Mouse (Mus musculus) MEL (cell line): ENCODE measurements around the gene Terb1. TPM values are rescaled to one million over a fixed set of nuclear protein-coding genes. Genes with fewer than 3 reads are reported as not detected.

Source experiments
- DNase-seq: peaks from one replicate; pipeline ENCODE4 v3.0.0; 2011; ENCODE audit warnings: low read depth, low spot score
- H3K27ac ChIP-seq: 2 replicates; pipeline ENCODE4 v1.5.1; 2012; ENCODE audit warnings: low read depth, mild to moderate bottlenecking, control low read depth, low read length, moderate library complexity; ENCODE audit not compliant: control insufficient read depth
- H3K27me3 ChIP-seq, 2 experiments: fragments of 150-350 bp in 1 of 2; sonication (generic) in 1 of 2; 2 replicates each; pipeline ENCODE4 v1.6.1; 2012; ENCODE audit warnings: low read length in 2 of 2, mild to moderate bottlenecking in 2 of 2, improper control_type of control experiment in 1 of 2, moderate library complexity in 1 of 2; ENCODE audit not compliant: insufficient read depth in 2 of 2, control insufficient read depth in 1 of 2
- H3K36me3 ChIP-seq, 2 experiments: 2 replicates each; pipeline ENCODE4 v1.6.1; 2012 to 2014; ENCODE audit warnings: low read length in 2 of 2, improper control_type of control experiment in 1 of 2, inconsistent platforms in 1 of 2, mild to moderate bottlenecking in 1 of 2; ENCODE audit not compliant: insufficient read depth in 2 of 2, control insufficient read depth in 1 of 2
- H3K4me1 ChIP-seq, 2 experiments: fragments of 150-350 bp in 1 of 2; sonication (generic) in 1 of 2; 2 replicates each; pipeline ENCODE4 v1.6.1; 2012; ENCODE audit warnings: low read length in 2 of 2, improper control_type of control experiment in 1 of 2, mild to moderate bottlenecking in 1 of 2; ENCODE audit not compliant: insufficient read depth in 2 of 2, control insufficient read depth in 1 of 2
- H3K4me3 ChIP-seq, 2 experiments: fragments of 150-350 bp in 1 of 2; sonication (generic) in 1 of 2; 2 replicates each; pipeline ENCODE4 v1.5.1; 2012; ENCODE audit warnings: low read depth in 2 of 2, low read length in 2 of 2, mild to moderate bottlenecking in 2 of 2, moderate library complexity in 2 of 2, control low read depth in 1 of 2, improper control_type of control experiment in 1 of 2; ENCODE audit not compliant: control insufficient read depth in 1 of 2, insufficient read depth in 1 of 2
- H3K79me2 ChIP-seq: 2 replicates; pipeline ENCODE4 v1.6.1; 2012; ENCODE audit warnings: mild to moderate bottlenecking, low read length, moderate library complexity; ENCODE audit not compliant: control insufficient read depth, poor library complexity, insufficient read depth
- H3K9ac ChIP-seq: 2 replicates; pipeline ENCODE4 v1.6.1; 2012; ENCODE audit warnings: low read depth, mild to moderate bottlenecking, control low read depth, low read length, moderate library complexity; ENCODE audit not compliant: control insufficient read depth, poor library complexity, severe bottlenecking
- H3K9me3 ChIP-seq: fragments of 150-350 bp; sonication (generic); replicated peaks from 2 replicates; pipeline ENCODE4 v1.6.1; 2012; ENCODE audit warnings: mild to moderate bottlenecking, low read length, improper control_type of control experiment, moderate library complexity; ENCODE audit not compliant: insufficient read depth
- CTCF ChIP-seq, 3 experiments: IDR thresholded peaks in 2 of 3; conservative IDR thresholded peaks in 1 of 3; 2 replicates each; pipeline ENCODE4 v1.5.1; 2011 to 2012; ENCODE audit warnings: low read length in 3 of 3, low read depth in 2 of 3, mild to moderate bottlenecking in 2 of 3, improper control_type of control experiment in 1 of 3, inconsistent platforms in 1 of 3, mixed read lengths in 1 of 3, moderate library complexity in 1 of 3; ENCODE audit not compliant: control insufficient read depth in 1 of 3, insufficient read depth in 1 of 3, poor library complexity in 1 of 3, severe bottlenecking in 1 of 3
- E2F4 ChIP-seq: IDR thresholded peaks from 2 replicates; pipeline ENCODE4 v1.6.1; 2011; ENCODE audit warnings: low read depth, low read length, improper control_type of control experiment, borderline replicate concordance
- EP300 ChIP-seq, 2 experiments: IDR thresholded peaks; 2 replicates each; pipeline ENCODE4 v1.6.1; 2011; ENCODE audit warnings: improper control_type of control experiment in 2 of 2, low read length in 2 of 2, low read depth in 1 of 2, mild to moderate bottlenecking in 1 of 2
- ETS1 ChIP-seq: IDR thresholded peaks from 2 replicates; pipeline ENCODE4 v1.6.1; 2012; ENCODE audit warnings: low read depth, mild to moderate bottlenecking, inconsistent platforms, low read length, improper control_type of control experiment, moderate library complexity
- GABPA ChIP-seq: IDR thresholded peaks from 2 replicates; pipeline ENCODE4 v1.6.1; 2012; ENCODE audit warnings: low read depth, mild to moderate bottlenecking, inconsistent platforms, low read length, improper control_type of control experiment, moderate library complexity
- GATA1 ChIP-seq: IDR thresholded peaks from 2 replicates; pipeline ENCODE4 v1.6.1; 2011; ENCODE audit warnings: low read depth, low read length, improper control_type of control experiment
- MAX ChIP-seq: IDR thresholded peaks from 2 replicates; pipeline ENCODE4 v1.6.1; 2011; ENCODE audit warnings: low read length, improper control_type of control experiment
- MYB ChIP-seq: IDR thresholded peaks from 2 replicates; pipeline ENCODE4 v1.6.1; 2011; ENCODE audit warnings: mild to moderate bottlenecking, low read depth, low read length, improper control_type of control experiment
- POLR2AphosphoS2 ChIP-seq: IDR thresholded peaks from 2 replicates; pipeline ENCODE4 v1.6.1; 2011; ENCODE audit warnings: low read length, improper control_type of control experiment
- POLR2AphosphoS5 ChIP-seq: IDR thresholded peaks from 2 replicates; pipeline ENCODE4 v1.6.1; 2012; ENCODE audit warnings: low read depth, borderline replicate concordance, mild to moderate bottlenecking, inconsistent platforms, low read length, moderate library complexity, mixed read lengths
- RAD21 ChIP-seq: IDR thresholded peaks from 2 replicates; pipeline ENCODE4 v1.6.1; 2011; ENCODE audit warnings: mild to moderate bottlenecking, low read depth, low read length, improper control_type of control experiment
- RCOR1 ChIP-seq: IDR thresholded peaks from 2 replicates; pipeline ENCODE4 v1.6.1; 2012; ENCODE audit warnings: low read depth, mild to moderate bottlenecking, inconsistent platforms, low read length, improper control_type of control experiment
- SMC3 ChIP-seq: IDR thresholded peaks from 2 replicates; pipeline ENCODE4 v1.6.1; 2011; ENCODE audit warnings: low read depth, low read length, improper control_type of control experiment
- TAL1 ChIP-seq: IDR thresholded peaks from 2 replicates; pipeline ENCODE4 v1.6.1; 2012; ENCODE audit warnings: mild to moderate bottlenecking, inconsistent platforms, low read length, moderate library complexity, mixed read lengths
- TCF12 ChIP-seq: IDR thresholded peaks from 2 replicates; pipeline ENCODE4 v1.6.1; 2014; ENCODE audit warnings: low read depth, mild to moderate bottlenecking, inconsistent platforms, low read length, improper control_type of control experiment, moderate library complexity
- UBTF ChIP-seq: IDR thresholded peaks from 2 replicates; pipeline ENCODE4 v1.6.1; 2012; ENCODE audit warnings: low read depth, mild to moderate bottlenecking, inconsistent platforms, low read length, improper control_type of control experiment, moderate library complexity, borderline replicate concordance; ENCODE audit not compliant: insufficient read depth
- USF2 ChIP-seq, 2 experiments: IDR thresholded peaks; 2 replicates each; pipeline ENCODE4 v1.6.1; 2011 to 2012; ENCODE audit warnings: improper control_type of control experiment in 2 of 2, low read length in 2 of 2, borderline replicate concordance in 1 of 2, inconsistent platforms in 1 of 2, low read depth in 1 of 2, mild to moderate bottlenecking in 1 of 2; ENCODE audit not compliant: insufficient read depth in 1 of 2
- ZC3H11A ChIP-seq: IDR thresholded peaks from 2 replicates; pipeline ENCODE4 v1.6.1; 2012; ENCODE audit warnings: low read depth, mild to moderate bottlenecking, inconsistent platforms, low read length, improper control_type of control experiment
- ZKSCAN1 ChIP-seq: IDR thresholded peaks from 2 replicates; pipeline ENCODE4 v1.6.1; 2012; ENCODE audit warnings: low read depth, mild to moderate bottlenecking, inconsistent platforms, low read length, improper control_type of control experiment, moderate library complexity
- polyA plus RNA-seq, 2 experiments: library from polyadenylated mRNA; stranded (reverse) in 1 of 2; unstranded in 1 of 2; fragments of >175 nt in 1 of 2; fragments of >200 nt in 1 of 2; gene quantifications; 2 replicates each; pipeline versions ENCODE4 v1.2.1 to v1.2.4; 2012; ENCODE audit warnings: low replicate concordance in 2 of 2, low read depth in 1 of 2; ENCODE audit not compliant: insufficient read length in 2 of 2, insufficient read depth in 1 of 2, missing spikeins in 1 of 2
- total RNA-seq: library from RNA; depleted of rRNA; stranded (reverse); fragments of 300-350 nt; gene quantifications from 2 replicates; pipeline ENCODE4 v1.2.3, GENCODE M21; 2012; rRNA removed

Gene Terb1
- total and polyA plus RNA-seq, 3 experiments, result not detected

- Histone ChIP-seq H3K36me3 (no peaks in the 10 kb centered on the region), H3K4me1 (no peaks in the 10 kb centered on the region), H3K27ac (no peak overlapping the region)
- DNase-seq, result no peak
- no peak for TF ChIP-seq GABPA
- no peak for TF ChIP-seq E2F4
- TF ChIP-seq EP300 (IDR thresholded peaks at IDR 0.05; ENCODE audit: low read depth in 1 of 2, low read length in 2 of 2), result no peak
- TF ChIP-seq GATA1, result no peak
- no peak for TF ChIP-seq MYB
- no peak for TF ChIP-seq TAL1
- TF ChIP-seq ETS1, result no peak
- no peak for TF ChIP-seq UBTF
- no peak for TF ChIP-seq TCF12
- TF ChIP-seq, all 39 proteins: peak for 0
- Histone ChIP-seq H3K9me3 (no peaks in the 10 kb centered on the region), H3K4me3 (no peak overlapping the region), H3K9ac (no peak overlapping the region), H3K27me3 (peaks cover 0 to 4% of the 10 kb centered on the region in 2 experiments; a peak in 3 of 4 replicates), H3K79me2 (no peaks in the 10 kb centered on the region)
Measured at GRCm38 (mm10) chr8:104405430-104406187, 104.1 kb downstream of the Terb1 start.

- DNase-seq, result peak; percentile 50
Measured at GRCm38 (mm10) chr8:104403596-104403995, 106.1 kb downstream of the Terb1 start.

More at GRCm38 (mm10) chr8:104403596-104403995, 106.1 kb downstream of the Terb1 start:
- Histone ChIP-seq H3K36me3 (no peaks in the 10 kb centered on the region), H3K9ac (no peak overlapping the region), H3K4me3 (no peak overlapping the region), H3K79me2 (no peaks in the 10 kb centered on the region), H3K9me3 (no peaks in the 10 kb centered on the region), H3K4me1 (no peaks in the 10 kb centered on the region), H3K27ac (no peak overlapping the region), H3K27me3 (peaks cover under 1 to 7% of the 10 kb centered on the region in 2 experiments)
- TF ChIP-seq CTCF (IDR thresholded peaks at IDR 0.05 in 2 of 3, conservative IDR thresholded peaks at IDR 0.05 in 1 of 3; ENCODE audit: control insufficient read depth in 1 of 3, insufficient read depth in 1 of 3, low read depth in 2 of 3, low read length in 3 of 3, poor library complexity in 1 of 3, severe bottlenecking in 1 of 3) (peak; percentile 70 to 73 (median 72)), MYB (no peak), ZKSCAN1 (no peak), MAX (no peak), USF2 (IDR thresholded peaks at IDR 0.05; ENCODE audit: borderline replicate concordance in 1 of 2, insufficient read depth in 1 of 2, low read depth in 1 of 2, low read length in 2 of 2) (no peak), RAD21 (peak; percentile 74), SMC3 (peak; percentile 59), TCF12 (no peak), POLR2AphosphoS2 (no peak), ZC3H11A (peak; percentile 65), POLR2AphosphoS5 (no peak), RCOR1 (no peak), GATA1 (no peak), E2F4 (no peak)

Other genes with a start within 250 kb of the Terb1 start
- not detected in 2 replicates for gene Cmtm2a, start 216.7 kb downstream of the Terb1 start, total RNA-seq
- gene Cmtm2a, start 216.7 kb downstream of the Terb1 start, polyA plus RNA-seq, result not detected
- gene Gm45711, start 199.8 kb downstream of the Terb1 start, total RNA-seq, result not detected in 2 replicates
- gene Gm45711, start 199.8 kb downstream of the Terb1 start, polyA plus RNA-seq, result not detected
- gene Cmtm1, start 199.8 kb downstream of the Terb1 start, total RNA-seq, result not detected in 2 replicates
- not detected for gene Cmtm1, start 199.8 kb downstream of the Terb1 start, polyA plus RNA-seq
- not detected in 2 replicates for gene Gm11020, start 188.3 kb downstream of the Terb1 start, total RNA-seq
- gene Gm11020, start 188.3 kb downstream of the Terb1 start, polyA plus RNA-seq, result not detected
- not detected in 2 replicates for gene Cmtm2b, start 187.7 kb downstream of the Terb1 start, total RNA-seq
- gene Cmtm2b, start 187.7 kb downstream of the Terb1 start, polyA plus RNA-seq, result not detected
- gene Cmtm3, start 170.5 kb downstream of the Terb1 start, total RNA-seq, result 13.2 and 17.9 TPM in 2 replicates
- 10 to 100 TPM in 1 of 2 experiments, not detected in 1; 56.3 TPM for gene Cmtm3, start 170.5 kb downstream of the Terb1 start, polyA plus RNA-seq
- gene Cmtm4, start 114.1 kb downstream of the Terb1 start, total RNA-seq, result 6.4 and 6.5 TPM in 2 replicates
- gene Cmtm4, start 114.1 kb downstream of the Terb1 start, polyA plus RNA-seq, result 10 to 100 TPM; 12.0 to 31.1 TPM
- 19.3 and 22.4 TPM in 2 replicates for gene Dync1li2, start 66.9 kb downstream of the Terb1 start, total RNA-seq
- 10 to 100 TPM in 1 of 2 experiments, not detected in 1; 23.8 TPM for gene Dync1li2, start 66.9 kb downstream of the Terb1 start, polyA plus RNA-seq
- 41.9 and 49.7 TPM in 2 replicates for gene Nae1, start 24.7 kb upstream of the Terb1 start, total RNA-seq
- 10 to 100 TPM in 1 of 2 experiments, not detected in 1; 39.2 TPM for gene Nae1, start 24.7 kb upstream of the Terb1 start, polyA plus RNA-seq
- gene Car7, start 24.8 kb upstream of the Terb1 start, total RNA-seq, result 2.9 and 3.1 TPM in 2 replicates
- 1 to 10 TPM in 1 of 2 experiments, not detected in 1; 2.4 TPM for gene Car7, start 24.8 kb upstream of the Terb1 start, polyA plus RNA-seq
- gene Pdp2, start 81.5 kb upstream of the Terb1 start, total RNA-seq, result 12.2 and 12.3 TPM in 2 replicates
- gene Pdp2, start 81.5 kb upstream of the Terb1 start, polyA plus RNA-seq, result 10 to 100 TPM in 1 of 2 experiments, not detected in 1; 12.4 TPM
- gene Cdh16, start 114.5 kb upstream of the Terb1 start, total RNA-seq, result not detected in 2 replicates
- under 1 TPM in 1 of 2 experiments, not detected in 1; 0.45 TPM for gene Cdh16, start 114.5 kb upstream of the Terb1 start, polyA plus RNA-seq
- gene Rrad, start 121.4 kb upstream of the Terb1 start, total RNA-seq, result 8.9 and 9.0 TPM in 2 replicates
- 1 to 10 TPM in 1 of 2 experiments, not detected in 1; 9.4 TPM for gene Rrad, start 121.4 kb upstream of the Terb1 start, polyA plus RNA-seq
- 78.7 and 82.4 TPM in 2 replicates for gene Ciao2b, start 132.1 kb upstream of the Terb1 start, total RNA-seq
- gene Ciao2b, start 132.1 kb upstream of the Terb1 start, polyA plus RNA-seq, result 100 to 1,000 TPM in 1 of 2 experiments, not detected in 1; 110 TPM
- gene Ces2a, start 224.1 kb upstream of the Terb1 start, total RNA-seq, result not detected in 2 replicates
- gene Ces2a, start 224.1 kb upstream of the Terb1 start, polyA plus RNA-seq, result not detected